Mouse (Mus musculus): ENCODE measurements around the gene Pmpca.
"Not testable (repeated sequence)": the region's sequence is repeated elsewhere in the genome, so short reads cannot be mapped to it uniquely, and the experiment has no call there.

Gene Pmpca

GRCm38 (mm10) chr2:26368572-26368971 lies 20.6 kb upstream of the Pmpca start:
- no peak for ATAC-seq (ENCODE audit: low TSS enrichment)

- no peak for ATAC-seq (ENCODE audit: low TSS enrichment)
Observed at GRCm38 (mm10) chr2:26372396-26372795, 16.7 kb upstream of the Pmpca start.

DNA sequence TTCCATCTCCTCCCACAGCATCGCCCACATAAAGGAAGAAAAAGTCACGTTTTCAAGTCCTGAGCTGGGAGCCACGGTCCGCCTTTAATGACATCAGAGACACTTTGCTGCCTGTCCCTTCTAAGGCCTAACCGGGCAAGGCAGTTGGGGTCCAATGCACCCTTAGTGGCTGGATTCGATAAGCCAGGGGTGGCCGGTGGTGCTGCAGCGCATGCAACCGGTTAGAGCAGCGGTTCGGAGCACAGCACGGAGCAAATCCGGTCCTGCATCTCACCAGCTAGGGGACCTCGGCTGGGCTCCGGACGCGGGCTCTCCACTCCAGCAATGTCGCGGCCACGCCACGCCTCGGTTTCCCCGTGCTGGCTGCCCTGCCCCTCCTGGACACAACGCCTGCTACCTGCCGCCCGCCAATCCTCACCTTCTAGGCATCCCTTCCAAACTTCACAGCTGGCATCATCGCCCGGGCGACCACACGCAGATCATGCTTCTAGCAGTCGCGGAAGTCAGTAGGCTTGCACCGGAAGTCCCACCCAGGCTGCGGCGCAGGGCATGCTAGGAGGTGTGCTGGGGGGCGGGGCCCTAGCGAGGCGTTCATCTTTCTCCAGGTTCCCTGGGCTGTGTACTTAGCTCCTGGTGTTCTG lies 8.9 kb upstream of the Pmpca start, which contains the start of gene Snapc4:
Snapc4 (minus strand) TSS at position 523 of the 641 bp plus-strand sequence.
- peak; percentile 98 for ATAC-seq (ENCODE audit: low TSS enrichment)

DNA sequence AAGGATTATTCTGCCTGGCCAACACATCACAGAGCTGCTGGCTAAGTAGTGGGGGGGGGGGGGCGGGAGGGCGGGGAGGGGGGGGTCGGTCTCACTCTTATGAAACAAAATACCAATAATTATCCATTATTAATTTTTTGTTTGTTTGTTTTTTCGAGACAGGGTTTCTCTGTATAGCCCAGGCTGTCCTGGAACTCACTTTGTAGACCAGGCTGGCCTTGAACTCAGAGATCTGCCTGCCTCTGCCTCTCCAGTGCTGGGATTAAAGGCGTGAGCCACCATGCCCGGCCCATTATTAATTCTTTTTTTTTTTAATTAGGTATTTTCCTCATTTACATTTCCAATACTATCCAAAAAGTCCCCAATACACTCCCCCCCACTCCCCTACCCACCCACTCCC lies 8.3 kb upstream of the Pmpca start:
- not testable (repeated sequence) for ATAC-seq (ENCODE audit: low TSS enrichment)

- no peak for ATAC-seq (ENCODE audit: low TSS enrichment)
Observed at GRCm38 (mm10) chr2:26387713-26388112, 1.4 kb upstream of the Pmpca start.

- ATAC-seq (ENCODE audit: low TSS enrichment), result peak; percentile 58
Observed at GRCm38 (mm10) chr2:26388682-26389153, 421 bp upstream of the Pmpca start.

DNA sequence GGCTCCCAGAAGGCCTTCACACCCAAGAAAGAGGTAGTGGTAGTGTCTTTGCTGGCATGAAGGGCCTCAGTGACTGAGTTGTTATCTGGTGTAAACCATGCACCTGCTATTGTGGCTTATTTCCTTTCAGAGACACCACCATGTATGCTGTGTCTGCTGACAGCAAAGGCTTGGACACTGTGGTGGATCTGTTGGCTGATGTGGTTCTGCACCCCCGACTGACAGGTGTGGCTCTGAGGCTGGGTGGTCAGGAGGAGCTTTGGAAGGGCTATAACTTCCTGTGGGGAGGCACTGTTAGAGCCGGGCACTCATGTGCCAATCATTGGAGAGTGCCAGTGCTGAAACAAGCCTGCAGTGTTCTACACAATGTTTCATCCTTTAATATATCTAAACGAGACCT lies 1.8 kb downstream of the Pmpca start:
- no peak for ATAC-seq (ENCODE audit: low TSS enrichment)

DNA sequence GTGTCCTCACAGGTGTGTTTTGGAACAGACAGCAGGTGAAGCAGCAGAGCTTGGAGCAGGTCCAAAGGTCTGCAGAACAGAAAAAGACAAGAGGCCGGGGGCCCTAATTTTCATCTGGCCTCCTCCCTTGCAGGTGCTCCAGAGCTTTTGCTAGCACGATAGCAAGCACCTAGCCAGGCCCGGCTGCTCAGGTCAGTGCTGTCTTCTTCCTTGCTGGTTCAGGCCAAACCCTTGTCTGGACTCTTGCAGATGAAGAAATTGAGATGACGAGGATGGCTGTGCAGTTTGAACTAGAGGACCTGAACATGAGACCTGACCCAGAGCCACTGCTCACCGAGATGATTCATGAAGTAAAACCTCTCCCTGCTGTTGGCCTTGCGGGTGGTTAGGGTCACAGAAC lies 2.5 kb downstream of the Pmpca start:
- ATAC-seq (ENCODE audit: low TSS enrichment), result no peak

DNA sequence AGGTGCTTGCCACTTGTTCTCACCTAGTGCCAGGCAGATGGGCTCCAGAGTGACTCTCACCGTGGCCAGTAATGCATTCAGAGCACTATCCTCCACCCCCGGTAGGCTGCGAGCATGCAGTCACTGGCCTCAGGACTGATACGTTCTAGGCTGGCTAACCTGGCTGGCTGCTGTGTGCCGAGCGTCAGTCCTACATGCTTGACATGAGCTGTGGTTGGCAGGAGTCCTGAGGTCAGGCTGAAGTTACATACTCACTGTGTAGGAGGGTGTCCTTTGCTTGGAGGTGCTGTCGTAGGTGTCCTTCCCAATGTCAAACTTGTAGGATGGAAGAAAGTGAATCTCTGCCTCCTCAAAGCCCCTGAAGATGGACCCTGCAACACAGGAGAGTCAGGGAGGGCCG lies 9.8 kb downstream of the Pmpca start:
- ATAC-seq (ENCODE audit: low TSS enrichment), result no peak

GRCm38 (mm10) chr2:26399647-26400046 lies 10.5 kb downstream of the Pmpca start:
- no peak for ATAC-seq (ENCODE audit: low TSS enrichment)

GRCm38 (mm10) chr2:26400296-26400695 lies 11.2 kb downstream of the Pmpca start:
- ATAC-seq (ENCODE audit: low TSS enrichment), result no peak

DNA sequence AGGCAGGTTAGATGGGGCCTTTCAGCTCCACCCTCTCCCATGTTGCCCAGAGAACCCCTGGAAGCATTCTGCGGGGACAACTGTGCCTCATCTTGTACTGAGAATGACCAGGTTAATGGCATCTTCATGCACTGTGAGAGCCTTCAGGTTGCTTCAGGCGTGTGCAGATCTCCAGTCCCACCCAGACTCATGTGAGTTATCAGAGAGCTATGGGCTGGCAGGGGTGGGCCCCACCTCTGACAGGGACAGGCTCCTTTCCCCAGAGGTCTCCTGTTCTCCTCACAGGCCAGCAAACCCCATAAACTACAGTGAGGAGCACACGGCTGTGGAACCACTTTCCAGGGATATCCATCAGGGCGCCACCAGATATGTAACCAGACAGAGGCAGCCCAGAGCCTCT lies 11.9 kb downstream of the Pmpca start:
- ATAC-seq (ENCODE audit: low TSS enrichment), result no peak

DNA sequence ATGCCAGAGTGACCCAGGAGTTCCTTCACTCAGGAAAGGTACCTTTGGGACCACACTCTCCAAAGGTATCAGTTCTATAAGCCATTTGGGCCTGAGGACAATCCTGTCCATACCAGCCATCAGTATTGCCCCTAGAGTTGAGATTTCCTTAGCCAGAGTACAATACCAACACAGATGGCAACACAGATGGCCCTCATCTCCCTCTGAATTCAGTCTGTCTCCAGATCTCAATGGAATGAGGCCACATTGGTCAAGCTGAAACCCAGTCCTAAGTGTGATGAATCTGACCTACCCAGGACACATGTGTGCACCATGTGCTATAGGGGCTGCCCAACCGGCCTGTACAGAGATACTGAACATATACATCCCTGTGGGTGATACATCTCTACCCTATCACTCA lies 13.1 kb downstream of the Pmpca start:
- ATAC-seq (ENCODE audit: low TSS enrichment), result no peak

DNA sequence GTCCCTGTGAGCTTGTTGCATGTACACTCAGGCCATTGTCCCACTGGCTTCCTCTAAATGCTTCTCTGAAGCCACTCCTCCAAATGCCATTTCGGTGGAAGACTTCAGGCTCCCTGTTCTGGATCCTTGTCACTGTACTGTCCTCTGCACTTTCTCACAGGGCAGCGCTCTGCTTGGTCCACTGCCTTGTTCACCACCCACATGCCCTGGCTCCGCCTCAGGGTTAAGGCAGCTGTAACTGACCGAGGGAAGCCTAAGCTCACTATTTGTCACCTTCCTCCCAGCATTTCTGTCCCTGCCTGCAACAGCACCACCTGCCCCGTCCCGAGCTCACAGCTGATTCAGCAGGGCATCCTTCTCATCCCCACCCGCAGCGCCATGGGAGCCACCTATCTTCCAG lies 14.2 kb downstream of the Pmpca start:
- ATAC-seq (ENCODE audit: low TSS enrichment), result no peak

DNA sequence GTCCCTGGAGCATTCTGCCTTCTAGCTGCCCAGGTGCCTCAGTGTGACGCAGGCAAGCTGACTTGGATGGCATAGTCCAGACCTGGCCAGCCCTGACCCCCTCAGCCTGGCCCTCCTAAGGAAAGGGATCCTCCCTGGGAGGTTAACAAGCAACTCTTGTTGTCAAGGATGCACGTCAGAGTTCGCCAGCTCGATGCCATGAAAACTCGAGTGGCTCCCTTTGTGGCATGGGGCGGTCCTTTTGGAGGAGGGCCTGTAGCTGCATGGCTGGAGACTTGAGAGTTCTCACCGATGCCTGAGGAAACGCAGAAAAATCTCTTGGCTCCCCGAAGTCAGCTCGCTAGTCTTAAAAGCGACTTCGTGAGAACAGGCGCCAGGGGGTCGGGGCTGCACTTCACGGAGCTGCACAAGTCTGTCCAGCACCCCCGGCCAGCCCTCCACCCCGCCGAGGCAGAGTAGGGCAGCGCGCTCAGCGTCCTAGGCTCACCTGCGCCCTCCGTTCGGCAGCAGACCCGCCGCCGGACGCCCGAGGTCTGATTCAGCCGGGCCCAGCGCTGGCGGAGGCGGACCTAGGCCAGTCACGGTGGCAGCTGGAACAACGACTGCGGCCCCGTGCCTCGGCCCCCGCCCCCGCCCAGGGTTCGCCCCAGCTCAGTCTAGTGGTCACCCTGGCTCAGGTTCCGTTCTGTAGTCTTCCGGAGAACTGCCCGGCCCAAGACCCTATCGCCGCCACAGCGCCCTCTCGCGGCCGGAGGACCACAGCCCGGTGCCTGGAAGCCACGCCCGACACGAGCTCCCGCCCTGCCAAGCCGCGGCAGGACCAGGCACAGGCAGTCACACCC lies 19.6 kb downstream of the Pmpca start, which contains the start of gene Inpp5e:
Inpp5e (minus strand) TSS at position 689 of the 842 bp plus-strand sequence.
- ATAC-seq (ENCODE audit: low TSS enrichment), result peak; percentile 89

DNA sequence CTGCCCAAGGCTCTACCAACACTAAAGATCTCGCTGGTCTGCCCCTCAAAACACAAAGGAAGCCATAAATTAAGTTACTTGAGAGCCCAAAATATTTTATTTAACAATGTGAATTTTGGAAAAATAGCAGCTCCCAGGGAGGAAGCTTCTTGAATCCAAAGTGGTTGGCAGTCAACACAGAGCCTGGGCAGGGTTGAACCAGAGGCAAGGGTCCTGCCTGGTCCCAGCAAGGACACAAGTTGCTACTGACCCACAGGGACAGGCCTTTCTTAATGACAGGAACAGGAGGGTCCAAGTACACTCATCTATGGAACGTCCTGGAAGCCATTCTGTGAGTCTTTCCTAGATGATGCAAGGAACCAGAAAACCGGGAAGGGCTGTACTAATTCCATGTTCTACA lies 20.2 kb downstream of the Pmpca start:
- no peak for ATAC-seq (ENCODE audit: low TSS enrichment)

GRCm38 (mm10) chr2:26410091-26410490 lies 21.0 kb downstream of the Pmpca start:
- no peak for ATAC-seq (ENCODE audit: low TSS enrichment)

DNA sequence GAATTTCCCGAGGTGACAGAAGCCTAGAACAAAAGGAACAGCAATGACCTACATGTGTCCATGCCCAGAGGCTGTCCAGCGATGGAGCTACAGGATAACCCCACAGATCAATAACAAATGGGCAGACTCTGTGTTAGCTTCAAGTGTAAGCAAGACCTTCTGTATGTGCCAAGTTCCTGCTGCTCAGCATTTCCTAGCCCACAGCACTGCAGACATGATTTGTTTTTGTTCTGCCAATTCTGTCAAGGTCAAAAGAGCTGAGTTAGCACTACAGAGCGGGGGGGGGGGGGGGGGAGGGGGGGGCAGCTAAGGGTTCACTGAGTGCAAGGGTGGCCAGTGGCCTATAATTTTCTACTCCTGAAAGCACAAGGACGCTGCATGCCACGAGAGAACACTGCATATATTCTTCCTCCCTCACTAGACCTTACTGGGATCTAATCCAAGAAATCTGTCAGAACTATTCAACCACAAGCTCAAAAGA lies 21.8 kb downstream of the Pmpca start:
- peak; percentile 21; the same call in 1 of the 2 replicates for ATAC-seq (ENCODE audit: low TSS enrichment)

GRCm38 (mm10) chr2:26417066-26417465 lies 27.9 kb downstream of the Pmpca start:
- no peak for ATAC-seq (ENCODE audit: low TSS enrichment)

- no peak for ATAC-seq (ENCODE audit: low TSS enrichment)
Observed at GRCm38 (mm10) chr2:26418120-26418519, 29.0 kb downstream of the Pmpca start.

- ATAC-seq (ENCODE audit: low TSS enrichment), result no peak
Observed at GRCm38 (mm10) chr2:26421969-26422368, 32.8 kb downstream of the Pmpca start.

DNA sequence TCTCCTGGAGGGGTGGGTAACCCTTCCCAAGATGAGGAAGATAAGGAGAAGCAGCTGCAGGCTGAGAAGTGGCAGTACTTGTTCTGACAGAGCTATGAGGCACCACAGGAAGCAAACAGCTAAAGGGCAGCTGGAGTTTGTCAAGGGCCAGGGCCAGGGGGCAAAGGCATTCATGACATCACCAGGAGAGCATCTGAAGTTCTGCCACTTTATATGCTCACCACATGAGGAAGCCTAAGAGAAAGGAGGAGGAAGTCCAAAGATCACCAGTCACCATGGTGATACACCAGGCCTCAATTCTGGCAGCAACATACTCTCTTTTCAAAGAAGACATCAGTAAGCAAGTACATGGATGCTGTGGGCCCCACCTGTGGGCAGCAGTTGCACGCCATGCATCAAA lies 33.9 kb downstream of the Pmpca start:
- no peak for ATAC-seq (ENCODE audit: low TSS enrichment)

- ATAC-seq (ENCODE audit: low TSS enrichment), result no peak
Observed at GRCm38 (mm10) chr2:26424541-26424940, 35.4 kb downstream of the Pmpca start.

Measured in frontal cortex, adult (tissue).